Mouse (Mus musculus) frontal cortex, postnatal 14 days (tissue): Measurements from ENCODE around the gene Ctdnep1.
"Not testable (repeated sequence)": the region's sequence is repeated elsewhere in the genome, so short reads cannot be mapped to it uniquely, and the experiment has no call there.

Source experiments
- DNase-seq, 2 experiments: peaks; one replicate each; pipeline ENCODE4 v3.0.0; 2022; ENCODE audit warnings: low spot score in 2 of 2

The Ctdnep1 gene

DNA sequence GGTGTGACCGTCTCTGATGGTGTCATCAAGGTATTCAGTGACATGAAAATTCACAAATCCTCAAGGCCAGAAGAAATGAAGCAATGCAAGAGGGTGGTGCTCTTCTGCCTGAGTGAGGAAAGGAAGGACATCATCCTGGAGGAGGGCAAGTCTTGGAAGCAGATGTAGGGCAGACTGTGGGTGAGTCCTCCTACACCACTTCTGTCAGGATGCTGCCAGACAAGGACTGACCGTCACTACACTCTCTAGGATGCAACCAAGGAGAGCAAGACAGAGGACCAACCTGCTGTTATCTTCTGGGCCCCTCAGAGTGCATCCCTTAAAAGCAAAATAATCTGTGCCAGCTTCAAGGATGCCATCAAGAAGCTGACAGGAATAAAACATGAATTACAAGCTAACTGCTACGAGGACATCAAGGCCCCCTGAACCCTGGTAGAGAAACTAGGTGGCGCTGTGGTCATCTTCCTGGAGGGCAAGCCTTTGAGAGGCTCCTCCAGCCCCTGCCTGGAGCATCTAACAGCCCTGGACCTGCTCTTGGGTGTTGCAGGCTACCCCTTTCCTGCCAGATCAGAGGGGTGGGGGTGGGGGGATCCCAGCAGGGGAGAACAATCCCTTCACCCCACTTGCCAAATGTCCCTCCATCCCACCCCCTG lies 30.0 kb upstream of the Ctdnep1 start:
- DNase-seq, result no peak

DNA sequence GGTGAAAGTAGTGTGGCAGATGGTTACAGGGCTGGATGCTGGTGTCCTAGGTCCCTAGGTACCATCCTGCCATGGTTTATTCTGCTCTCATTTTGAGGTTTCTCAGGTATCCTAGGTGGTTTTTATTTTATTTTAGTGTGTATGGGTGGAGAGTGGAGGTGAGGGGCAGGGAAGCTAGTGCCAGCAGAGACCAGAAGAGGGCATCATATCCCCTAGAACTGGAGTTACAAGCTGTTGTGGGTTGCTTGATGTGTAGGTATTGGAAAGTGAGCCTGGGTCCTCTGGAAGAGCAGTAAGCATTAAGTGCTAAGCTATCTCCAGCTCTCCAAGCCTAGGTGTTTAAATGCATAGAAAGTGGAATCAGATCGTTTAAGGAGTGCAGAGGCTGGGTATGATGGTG lies 28.7 kb upstream of the Ctdnep1 start:
- no peak for DNase-seq

DNA sequence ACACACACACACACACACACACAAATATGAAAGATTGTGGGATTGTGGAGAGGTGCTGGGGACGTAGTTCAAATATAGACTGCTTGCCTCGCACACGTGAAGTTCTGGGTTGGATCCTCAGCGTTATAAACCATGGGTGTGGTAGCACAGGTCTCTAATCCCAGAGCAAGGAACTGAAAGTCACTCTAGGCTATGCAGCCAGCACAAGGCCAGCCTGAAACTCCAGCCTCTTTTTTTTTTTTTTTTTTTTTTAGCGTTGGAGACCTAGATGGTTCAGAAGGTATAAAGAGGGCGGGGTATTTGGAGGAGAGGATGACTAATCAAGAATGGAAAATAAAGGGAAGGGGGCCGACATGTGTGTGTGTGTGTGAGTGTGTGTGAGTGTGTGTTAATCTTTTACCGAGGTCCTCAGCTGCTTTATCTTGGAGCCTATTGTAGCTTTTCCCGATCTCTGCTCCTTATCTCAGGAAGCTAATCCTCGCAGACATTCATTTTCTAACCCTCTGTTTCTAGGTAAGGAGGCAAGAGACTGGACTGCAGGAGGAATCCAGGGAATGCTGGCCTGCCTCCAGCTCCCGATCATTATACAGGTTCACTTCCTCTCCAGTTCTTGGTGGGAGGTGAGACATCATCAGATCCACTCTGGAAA lies 27.6 kb upstream of the Ctdnep1 start:
- no peak for DNase-seq

DNA sequence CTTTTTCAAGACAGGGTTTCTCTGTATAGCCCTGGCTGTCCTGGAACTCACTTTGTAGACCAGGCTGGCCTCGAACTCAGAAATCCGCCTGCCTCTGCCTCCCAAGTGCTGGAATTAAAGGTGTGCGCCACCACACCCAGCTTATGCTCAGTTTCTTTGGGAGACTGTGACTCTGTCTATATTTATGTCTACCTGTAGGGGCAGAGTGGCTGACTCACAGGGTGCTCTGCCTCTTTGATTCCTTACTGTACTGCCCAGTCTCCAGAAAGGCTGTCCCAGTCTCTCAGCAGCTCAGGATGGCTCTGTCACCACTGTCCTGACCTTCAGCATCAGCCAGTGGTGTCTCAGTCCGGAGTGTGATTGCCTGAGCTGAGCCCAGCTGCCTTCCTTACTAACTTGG lies 25.3 kb upstream of the Ctdnep1 start:
- not testable (repeated sequence) for DNase-seq

DNA sequence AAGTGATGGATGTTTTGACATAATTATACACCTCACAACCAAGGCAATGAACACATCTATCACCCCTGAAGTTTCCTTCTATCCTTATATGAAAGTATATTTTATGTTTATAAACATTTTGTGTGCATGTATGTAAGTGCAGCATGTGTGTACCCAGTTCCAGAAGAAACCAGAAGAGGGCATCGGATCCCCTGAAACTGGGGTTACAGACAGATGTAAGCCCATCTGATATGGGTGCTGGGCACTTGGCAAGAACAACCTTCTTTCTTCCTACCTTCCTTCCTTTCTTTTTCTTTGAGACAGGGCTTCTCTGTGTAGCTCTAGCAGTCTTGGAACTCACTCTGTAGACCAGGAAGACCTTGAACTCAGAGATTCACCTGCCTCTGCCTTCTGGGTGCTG lies 24.7 kb upstream of the Ctdnep1 start:
- DNase-seq, result no peak

DNA sequence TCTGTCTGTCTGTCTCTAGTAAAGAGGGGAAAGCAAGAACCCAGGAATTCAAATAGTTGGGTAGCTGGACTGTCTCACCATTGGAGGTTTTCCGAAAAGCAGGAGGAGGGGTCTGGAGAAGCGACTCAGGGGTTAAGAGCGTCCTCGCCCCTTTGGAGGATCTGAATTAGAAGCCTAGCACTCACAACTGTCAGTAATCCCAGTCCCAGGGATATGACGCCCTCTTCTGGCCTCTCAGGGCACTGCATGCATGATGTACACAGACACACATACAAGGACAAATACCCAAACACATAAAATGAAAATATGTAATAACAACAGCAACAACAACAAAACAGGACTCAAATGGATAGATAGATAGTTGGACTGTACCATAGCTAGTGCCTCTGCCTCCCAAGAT lies 20.3 kb upstream of the Ctdnep1 start:
- DNase-seq, result no peak

DNA sequence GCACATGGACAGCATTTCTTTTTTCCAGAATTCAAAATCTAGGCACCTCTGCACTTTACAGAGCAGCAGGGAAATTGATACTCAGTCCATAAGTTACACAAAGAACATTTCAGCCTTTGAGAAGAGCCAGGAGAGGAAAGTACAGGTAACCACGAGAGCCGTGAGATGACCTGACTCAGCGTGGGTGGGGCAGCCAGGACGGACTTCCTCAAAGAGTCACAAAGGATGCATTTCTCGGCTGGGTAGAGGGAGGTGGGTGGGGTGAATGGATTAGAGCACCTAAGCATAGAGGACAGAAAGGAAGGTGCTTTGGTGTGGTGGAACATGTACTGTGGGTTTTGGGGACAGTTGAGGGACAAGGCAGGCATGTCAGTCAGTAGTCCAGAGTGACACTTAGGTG lies 19.1 kb upstream of the Ctdnep1 start:
- DNase-seq, result no peak

DNA sequence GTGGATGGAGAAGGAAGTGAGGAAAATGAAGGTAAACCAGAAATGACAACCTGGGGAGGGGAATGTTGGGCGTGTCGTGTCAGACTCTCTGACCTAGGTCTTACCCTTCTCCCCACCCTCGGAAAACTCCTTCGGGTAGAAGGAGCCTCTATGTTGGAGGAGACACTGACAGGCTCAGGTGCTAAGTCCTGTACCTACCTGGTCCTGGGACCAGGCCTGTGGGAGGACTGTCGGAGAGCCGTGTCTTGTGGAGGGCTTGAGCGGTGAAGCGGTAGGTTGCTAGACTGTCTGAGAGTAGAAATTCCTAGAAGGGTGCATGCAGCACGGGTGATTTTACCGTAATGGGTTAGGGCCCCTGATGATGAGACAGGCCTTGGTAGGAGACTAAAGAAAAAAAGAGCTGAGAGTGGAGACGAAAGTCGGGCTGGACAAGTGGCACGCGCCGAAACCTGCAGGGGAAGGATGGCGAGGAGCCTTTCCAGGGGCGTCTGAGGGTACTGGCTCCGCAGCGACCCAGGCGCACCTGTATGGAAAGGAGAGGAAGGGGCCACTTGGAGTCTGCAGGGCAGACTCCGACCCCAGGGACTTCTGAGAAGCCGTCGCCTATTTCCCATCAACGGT lies 16.2 kb upstream of the Ctdnep1 start, which contains the start of gene Cldn7:
Cldn7 (plus strand) TSS at position 130 of the 621 bp plus-strand sequence.
- no peak for DNase-seq

DNA sequence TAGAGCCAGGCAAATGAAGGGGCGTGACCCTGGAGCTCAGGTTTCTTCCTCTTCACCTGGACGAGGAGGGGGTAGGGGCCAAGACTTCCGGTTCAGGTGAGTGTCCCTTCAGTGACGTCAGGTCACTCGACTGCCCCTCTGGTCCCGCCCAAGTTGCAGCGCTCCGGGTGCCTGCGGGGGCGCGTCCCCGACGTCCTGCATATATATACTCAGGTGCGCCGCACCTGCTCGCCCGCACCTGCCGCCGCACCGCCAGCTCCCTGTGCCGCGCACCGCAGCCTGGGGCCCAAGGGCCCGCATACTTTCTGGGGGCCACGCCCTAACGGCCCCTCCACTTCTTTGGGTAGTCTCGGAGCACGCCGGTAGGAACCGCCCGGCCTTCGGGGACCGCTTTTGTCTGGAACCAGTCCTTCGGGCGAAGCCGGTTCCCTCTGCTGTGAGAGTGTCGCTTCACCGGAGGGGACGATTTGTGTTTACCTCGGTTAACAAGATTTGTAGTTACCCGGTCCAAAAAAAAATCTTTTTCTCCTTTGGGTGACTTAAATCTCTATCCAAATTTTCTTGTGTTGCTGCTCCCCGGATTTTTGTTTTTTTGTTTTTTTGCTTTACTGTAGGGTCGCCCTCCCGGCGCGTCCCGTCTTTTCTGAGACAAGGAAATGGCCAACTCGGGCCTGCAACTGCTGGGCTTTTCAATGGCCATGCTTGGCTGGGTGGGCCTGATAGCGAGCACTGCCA lies 15.5 kb upstream of the Ctdnep1 start:
- DNase-seq, result no peak

DNA sequence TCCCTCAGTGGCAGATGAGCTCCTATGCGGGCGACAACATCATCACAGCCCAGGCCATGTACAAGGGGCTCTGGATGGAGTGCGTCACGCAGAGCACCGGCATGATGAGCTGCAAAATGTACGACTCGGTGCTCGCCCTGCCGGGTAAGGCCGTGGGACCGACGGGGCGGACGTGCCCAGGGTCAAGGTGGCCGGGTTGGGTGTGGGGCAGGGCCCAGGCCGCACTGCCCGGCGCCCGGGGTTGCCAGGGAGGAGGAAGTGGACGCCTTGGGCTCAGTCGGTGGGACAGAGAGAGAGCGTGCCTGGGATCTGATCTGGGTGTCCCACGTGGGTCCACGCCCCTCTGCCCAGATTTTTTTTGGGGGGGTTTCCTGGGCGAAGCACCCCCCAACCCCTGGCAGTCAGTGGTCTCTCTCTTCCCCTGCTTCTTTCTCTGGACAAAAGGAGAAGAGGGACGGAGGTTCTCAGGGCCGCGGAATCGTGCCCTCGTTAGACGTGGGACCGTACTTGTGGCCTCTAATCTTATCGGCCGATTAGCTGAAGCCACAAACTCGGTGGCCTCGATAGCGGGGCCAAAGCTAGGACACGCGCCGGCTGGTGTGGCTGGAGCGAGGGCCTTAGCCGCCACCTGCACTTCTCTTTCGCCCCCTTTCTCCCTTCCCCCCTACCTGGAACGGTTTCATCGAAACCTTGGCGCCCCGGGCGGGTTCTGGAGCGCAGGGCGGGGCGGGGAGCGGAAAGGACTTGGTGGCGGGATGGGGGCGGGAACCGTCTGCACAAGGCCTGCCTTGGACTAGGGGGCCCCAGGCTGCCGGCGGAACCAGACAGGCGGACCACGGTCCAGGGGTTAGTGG lies 14.7 kb upstream of the Ctdnep1 start:
- no peak for DNase-seq

DNA sequence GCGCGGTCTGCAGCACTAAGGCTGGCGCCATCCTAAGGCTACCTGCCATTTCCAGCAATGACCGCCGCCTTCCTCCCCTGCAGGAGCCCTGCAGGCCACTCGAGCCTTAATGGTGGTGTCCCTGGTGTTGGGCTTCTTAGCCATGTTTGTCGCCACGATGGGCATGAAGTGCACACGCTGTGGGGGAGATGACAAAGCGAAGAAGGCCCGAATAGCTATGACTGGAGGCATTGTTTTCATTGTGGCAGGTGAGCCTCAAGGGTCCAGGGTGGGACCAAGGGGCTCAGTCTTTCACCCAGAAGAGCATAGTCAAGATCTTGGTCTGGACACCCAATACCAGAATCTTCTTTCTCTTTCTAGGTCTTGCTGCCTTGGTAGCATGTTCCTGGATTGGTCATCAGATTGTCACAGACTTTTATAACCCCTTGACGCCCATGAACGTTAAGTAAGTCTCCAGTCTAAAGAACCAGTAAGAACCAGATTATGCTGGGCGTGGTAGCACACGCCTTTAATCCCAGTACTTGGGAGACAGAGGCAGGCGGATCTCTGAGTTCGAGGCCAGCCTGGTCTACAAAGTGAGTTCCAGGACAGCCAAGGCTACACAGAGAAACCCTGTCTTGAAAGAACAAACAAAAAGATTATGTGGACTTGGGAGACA lies 14.0 kb upstream of the Ctdnep1 start:
- no peak for DNase-seq

DNA sequence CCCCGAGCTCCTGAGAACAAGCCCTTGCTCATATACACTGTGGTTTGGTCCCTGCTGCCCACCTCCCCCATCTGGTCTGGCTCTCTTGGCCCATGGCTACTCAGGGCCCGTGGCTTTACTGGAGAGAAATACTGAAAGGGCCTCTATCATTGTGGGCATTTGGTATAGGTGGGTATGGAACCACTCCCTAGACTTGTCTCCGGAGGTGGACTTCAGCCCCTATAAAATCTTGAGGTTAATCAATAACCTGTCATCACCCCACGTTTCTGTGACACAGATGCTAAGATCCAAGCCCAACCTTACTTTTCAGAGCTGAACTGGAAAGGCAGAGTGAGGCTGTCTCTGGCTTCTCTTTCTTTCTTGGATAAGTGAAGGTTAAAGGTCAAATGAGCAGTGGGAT lies 12.2 kb upstream of the Ctdnep1 start:
- no peak for DNase-seq

DNA sequence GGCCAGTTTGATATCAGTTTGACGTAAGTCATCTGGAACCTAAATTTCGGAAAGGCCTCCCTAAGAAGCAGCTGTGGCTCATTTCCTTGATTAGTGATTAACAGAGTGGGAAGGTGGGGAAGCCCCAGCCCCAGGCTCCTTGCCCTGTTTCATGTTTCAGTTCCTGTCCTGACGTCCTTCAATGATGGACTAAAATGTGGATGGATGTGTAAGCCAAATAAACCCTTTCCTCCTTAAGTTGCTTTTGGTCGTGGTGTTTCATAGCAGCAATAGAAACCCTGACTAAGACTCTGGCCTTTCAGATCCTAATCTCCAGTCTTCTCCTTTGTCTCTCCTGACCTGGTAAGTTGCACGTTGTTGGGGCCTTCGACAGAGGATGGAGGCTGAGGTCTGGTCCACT lies 10.7 kb upstream of the Ctdnep1 start:
- DNase-seq, result no peak

DNA sequence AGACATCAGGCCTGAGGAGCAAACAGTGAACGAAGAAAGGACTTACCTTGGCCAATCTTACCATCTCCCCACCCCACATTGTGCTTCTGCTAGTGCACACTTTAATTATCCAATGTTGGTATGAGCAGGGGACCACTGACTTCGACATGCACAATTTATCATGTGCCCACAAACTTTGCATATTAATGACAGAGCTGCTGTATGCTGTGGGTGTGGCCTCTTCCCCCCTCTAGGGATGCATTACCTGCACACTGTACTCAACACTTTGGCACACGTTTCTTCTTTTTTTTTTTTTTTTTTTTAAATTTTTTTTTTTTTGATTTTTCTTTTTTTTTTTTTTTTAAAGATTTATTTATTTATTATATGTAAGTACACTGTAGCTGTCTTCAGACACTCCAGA lies 10.2 kb upstream of the Ctdnep1 start:
- DNase-seq, result no peak

DNA sequence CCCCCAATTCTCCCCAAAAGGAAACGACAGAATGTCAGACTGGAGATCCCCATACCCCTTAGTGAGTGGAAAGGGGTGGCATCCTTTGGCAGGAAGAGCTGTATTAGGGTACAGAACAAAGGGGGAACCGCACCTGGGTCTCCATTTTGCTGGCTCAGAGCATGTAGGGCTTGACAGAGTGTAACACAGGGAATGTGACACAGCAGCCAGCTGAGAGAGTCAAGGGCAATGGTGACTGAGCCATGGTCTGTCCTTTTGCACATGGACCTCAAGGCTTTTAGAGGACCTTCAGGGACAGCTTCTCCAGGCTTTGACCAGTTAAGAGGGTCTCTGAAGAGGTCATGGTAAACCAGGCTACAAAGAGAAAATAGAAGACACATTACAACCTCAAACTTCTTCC lies 6.0 kb upstream of the Ctdnep1 start:
- DNase-seq, result no peak

DNA sequence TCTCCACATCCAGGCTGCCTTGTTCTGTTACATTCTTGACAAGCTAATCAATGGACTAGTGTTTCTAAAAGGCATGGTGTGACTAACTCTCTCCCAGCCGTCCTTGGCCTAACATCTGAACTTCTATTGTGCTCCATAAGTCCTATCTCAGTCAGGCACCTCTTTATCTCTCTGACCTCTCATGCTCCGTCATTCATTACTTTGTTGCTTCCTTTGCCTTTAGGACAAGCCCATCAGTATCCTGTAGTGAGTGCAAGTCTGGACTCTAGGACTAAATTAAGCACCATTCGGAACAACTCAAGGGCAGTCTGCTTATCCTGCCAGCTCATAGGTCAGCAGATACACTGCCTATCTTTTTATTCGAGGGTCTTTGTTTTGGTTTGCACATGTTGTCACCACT lies 4.7 kb upstream of the Ctdnep1 start:
- no peak for DNase-seq

DNA sequence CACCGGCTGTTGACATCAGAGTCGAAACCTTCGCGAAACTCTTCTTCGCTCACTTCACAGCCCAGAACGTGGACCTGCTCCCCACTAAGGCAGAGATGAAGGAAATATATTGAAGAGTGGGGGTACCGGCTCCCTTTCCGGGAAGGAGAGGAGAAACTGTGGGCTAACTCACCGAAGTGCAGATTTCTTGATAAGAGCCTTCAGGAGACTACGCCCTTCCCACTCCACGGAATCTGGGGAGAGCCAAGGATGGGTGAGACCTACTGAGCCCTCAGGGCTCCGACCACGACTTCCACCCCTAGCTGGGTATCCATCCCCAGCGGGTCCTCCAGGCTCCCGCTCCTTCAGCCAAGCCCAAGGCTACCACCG lies 1.1 kb upstream of the Ctdnep1 start:
- DNase-seq, result no peak

DNA sequence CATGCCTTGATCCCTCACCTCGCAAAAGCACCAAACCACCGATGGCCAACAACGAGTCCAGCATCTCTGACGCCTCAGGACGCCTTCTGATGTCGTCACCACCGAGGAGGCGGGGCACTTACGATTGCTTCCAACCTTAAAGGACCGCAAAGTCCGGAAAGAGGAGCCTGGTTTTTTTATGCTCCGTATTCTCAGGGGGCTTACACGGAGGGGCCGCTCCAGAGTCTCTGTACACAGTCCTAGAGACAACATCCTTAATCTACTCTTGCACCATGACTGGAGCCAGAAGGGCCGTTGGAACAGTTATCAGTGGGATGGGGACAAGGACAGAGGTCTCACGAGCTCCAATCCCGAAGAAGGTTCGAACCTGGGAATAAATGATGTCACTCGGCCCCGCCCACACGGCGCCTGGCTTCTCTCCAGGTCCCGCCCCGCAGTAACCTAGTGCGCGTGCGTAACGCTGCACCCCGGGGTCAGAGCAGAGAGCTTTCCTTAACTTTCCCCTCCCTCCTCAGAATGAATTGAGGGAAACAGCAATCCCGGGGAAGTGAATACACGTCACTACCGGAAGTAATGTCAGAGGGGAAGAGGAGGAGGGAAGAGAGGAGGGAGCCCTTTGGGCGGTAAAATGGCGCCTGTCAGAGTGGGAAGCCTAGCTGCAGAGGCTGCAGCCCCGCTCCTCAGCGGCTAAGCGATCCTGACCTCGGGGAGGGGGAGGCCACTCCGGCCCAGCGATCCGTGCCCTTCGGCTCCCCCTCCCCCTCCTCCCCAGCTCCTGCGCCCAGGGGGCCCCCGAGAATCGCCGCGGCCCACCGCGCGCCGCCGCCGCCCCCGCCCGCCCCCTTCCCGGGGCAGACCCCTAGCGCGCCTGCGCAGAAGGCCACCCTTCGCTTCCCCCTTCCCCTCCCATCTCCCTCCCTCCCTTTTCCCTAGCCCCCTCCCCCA lies 488 bp upstream of the Ctdnep1 start:
- peak; percentile 99 for DNase-seq

DNA sequence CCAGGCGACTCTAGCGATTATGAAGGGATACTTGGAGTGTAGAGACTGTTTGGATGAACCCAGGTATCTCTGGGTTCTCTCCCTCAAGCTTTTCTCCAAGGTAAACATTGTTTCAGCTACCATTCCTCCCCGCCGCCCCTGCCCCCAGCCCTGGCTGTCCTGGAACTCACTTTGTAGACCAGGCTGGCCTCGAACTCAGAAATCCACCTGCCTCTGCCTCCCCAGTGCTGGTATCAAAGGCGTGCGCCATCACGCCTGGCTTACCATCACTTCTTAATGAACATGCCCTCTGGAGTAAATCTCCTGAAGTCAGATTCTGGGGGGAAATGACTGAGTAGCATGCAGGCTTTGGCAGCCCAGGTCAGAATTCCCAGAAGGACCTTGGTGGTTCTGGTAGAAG lies 1.3 kb downstream of the Ctdnep1 start, which contains the start of gene Elp5:
Elp5 (minus strand) TSS at position 293 of the 400 bp plus-strand sequence.
- DNase-seq, result no peak

DNA sequence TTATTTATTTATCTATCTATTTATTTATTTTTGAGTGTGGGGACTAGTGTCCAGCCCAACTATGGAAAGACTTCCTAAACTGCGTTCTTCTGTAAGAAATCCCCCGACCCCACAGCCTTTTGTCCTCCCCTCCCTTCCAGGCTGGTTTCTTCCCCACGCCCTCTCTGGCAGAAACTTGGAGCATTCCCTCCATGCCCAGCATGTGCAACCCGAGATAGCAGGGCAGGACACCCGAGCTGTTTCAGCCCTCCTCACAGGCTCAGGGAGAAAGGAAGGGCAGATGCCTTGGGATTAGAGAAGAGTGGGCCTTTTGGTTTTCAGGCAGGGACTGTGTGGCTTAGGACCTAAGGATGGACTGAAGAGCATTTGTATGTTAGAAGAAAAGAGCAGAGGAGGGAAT lies 1.9 kb downstream of the Ctdnep1 start:
- DNase-seq, result no peak
